Mouse (Mus musculus) common myeloid progenitor, adult 5-6 weeks (primary cell): ENCODE results near the gene Lbhd1. TPM values are rescaled to one million over a fixed set of nuclear protein-coding genes. Genes with fewer than 3 reads are reported as not detected.
"Not testable (repeated sequence)": the region's sequence is repeated elsewhere in the genome, so short reads cannot be mapped to it uniquely, and the experiment has no call there.

Source experiments
- ATAC-seq: replicated peaks from 2 replicates; pipeline ENCODE4 v1.8.0; 2016; ENCODE audit warnings: low read depth, mild to moderate bottlenecking, moderate TSS enrichment, inconsistent platforms; ENCODE audit not compliant: poor library complexity, severe bottlenecking
- total RNA-seq: library from RNA; stranded (forward); fragments of 200-1000, 187-1606 nt; gene quantifications from 2 replicates; pipeline ENCODE4 v1.2.3, GENCODE M21; 2017

Gene Lbhd1
- total RNA-seq, result 7.7 and 35.4 TPM in 2 replicates

GRCm38 (mm10) chr19:8883616-8884015 is at the start of gene Lbhd1, which contains the start of gene Gm49403:
TSS of gene Lbhd1 (plus strand) at chr19:8883732.
TSS of gene Gm49403 (plus strand) at chr19:8883930.
- ATAC-seq, result no peak

DNA sequence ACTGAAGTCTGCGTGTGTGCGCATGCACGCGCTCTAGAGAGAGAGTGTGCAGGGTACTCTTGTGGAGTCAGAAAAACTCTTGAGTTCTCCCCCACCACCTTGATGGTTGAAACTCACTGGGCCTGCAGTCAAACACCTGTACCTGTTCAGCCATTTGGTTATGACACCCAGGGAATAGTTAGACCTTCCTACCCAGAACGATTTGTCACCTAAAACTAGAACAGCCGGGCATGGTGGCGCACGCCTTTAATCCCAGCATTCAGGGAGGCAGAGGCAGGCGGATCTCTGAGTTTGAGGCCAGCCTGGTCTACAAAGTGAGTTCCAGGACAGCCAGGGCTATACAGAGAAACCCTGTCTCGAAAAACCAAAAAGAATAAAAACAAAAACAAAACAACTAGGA is 47.2 kb upstream of the Lbhd1 start:
- not testable (repeated sequence) for ATAC-seq

- ATAC-seq, result peak; percentile 78
These were observed 46.2 kb upstream of the Lbhd1 start, which contains the start of gene Bscl2 for GRCm38 (mm10) chr19:8837251-8837791. TSS of gene Bscl2 (plus strand) at chr19:8837467.

DNA sequence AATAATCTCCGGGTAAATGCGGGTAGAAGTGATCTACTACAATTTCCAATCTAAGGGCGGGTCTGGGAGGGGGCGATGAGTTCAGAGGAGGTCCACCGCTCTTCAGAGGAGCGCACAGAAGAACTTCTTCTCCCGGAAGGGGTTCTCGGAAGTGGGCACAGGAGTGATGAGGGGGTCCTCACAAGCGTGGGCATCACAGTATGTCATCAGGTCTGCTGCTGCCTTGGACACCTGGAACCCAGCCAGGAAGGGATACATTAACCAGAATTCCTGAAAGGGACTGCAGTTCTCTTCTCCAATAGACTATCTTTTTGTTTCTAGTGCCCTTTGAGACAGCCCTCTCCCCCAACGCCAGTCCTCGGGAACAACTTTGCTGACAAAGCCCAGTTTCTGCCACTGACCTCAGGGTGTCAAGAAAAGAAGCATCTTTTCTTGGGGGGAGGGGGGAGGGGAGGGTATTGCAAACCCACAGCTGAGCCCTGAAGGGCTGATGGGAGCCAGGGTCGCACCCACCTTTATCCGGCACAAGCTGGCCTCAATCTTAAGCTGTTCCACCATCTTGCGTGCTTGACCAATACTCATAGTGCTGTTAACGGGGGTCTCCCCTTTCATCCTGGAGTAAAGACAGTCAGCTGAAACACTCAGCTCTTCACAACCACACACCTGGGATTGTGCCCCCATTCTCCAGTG is 45.3 kb upstream of the Lbhd1 start:
- no peak for ATAC-seq

DNA sequence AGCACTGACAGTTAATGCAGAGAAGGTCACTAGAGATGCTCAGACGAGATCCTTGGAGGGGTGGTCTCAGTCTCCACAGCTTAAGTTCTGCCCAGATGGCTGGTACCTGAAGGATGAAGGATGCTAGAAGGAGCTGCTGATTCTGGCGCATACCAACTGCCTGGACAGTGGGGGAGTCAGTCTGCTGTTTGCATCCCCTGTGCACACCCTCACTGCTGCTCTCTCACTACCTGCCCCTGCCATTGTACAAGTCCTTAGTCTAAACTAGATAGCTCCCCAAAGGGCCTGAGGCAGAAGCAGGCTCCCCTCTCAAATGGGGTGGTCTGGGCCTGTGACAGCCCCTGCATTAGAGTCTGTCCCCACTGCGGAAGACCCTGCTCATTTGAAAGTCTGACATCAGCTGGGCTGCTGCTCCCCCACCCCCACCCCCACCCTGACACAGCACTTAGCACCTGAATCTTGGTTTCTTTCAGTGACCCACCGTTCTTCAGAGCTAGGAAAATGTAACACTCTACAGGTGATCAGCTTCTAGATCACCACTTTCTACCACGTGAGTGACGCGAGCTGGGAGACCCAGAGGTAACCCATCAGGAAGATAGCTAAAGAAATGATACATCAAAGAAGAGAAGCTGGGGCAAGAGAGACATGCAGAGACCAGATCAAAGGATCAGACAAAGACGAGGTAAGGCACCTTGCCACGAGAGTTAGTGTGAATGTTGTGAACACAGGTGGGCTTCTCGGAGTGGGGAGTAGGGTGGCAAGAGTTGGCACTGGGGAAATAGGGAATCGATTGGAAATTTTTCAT is 44.2 kb upstream of the Lbhd1 start, which contains the start of gene Gng3:
TSS of gene Gng3 (minus strand) at position 92 of the 805 bp plus-strand sequence.
- no peak for ATAC-seq

DNA sequence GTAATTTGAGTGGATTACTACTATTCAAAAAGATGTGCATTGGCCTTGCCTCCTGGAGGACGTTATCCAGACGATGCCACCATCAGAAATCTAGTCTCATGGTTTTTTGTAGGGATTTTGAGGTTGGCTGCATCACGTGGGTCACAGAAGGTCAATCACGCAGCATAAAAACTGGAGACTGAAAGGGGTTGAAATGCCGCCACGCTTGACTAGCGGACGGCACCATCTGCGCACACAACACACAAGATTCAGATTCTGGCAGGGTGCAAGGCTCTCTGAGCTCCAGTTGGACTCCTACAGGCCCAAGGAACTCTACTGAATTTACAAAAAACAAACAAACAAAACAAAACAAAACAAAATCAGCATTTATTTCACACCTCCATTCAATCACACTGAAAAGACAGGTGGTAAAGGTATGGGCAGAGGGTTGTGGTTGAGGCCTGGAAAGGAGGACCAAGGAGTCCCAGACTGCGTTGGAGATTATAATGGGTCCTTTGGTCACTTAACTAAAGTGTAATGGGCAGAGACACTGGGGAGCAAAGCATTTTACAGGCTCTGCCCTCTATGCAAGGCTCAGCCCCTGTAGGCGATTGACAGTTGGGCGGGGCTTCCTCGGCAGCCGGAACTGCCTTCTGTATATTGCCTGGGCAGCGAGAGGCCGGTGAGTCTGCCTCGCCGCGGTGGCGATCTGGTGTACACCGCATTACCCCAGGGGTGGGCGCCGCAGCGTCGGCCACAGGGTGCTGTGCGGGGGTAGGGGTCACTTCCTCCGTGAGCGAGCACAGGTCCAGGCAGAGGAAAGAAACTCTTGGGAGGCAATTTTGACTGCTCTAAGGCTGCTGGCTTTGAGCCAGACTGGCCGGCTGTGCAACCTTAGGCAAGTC is 43.4 kb upstream of the Lbhd1 start:
- ATAC-seq, result peak; percentile 66

DNA sequence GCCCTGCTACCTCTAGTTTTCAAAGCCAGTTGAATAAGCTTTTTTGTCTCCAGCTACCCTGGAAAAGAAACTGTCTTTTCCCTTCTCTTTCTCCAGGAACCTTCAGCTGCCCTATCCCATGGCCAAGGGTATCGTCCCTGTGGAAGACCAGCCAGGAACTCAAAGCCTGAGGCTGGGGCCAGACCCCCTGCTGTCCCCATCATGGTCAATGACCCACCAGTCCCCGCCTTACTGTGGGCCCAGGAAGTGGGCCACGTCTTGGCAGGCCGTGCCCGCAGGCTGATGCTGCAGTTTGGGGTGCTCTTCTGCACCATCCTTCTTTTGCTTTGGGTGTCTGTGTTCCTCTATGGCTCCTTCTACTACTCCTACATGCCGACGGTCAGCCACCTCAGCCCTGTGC is 42.5 kb upstream of the Lbhd1 start:
- ATAC-seq, result no peak

DNA sequence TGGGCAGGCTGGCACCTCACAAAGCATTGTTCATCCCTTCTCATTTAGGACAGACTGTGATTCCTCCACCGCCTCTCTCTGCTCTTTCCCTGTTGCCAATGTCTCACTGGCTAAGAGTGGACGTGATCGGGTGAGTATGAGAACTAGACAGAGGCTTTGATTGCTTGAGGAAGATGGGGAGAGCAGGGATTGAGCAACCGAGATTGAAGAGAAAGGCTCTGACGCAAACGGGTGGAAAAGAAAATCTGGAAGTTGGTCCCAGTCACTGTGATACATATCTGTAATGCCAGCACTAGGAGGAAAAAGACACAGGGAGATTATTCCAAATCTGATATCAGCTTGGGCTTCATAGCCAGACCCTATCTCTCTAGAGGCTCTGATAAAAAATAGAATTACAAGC is 40.6 kb upstream of the Lbhd1 start:
- no peak for ATAC-seq

- ATAC-seq, result peak; percentile 45; the same call in 1 of the 2 replicates
These were observed 39.0 kb upstream of the Lbhd1 start for GRCm38 (mm10) chr19:8844371-8845129.

DNA sequence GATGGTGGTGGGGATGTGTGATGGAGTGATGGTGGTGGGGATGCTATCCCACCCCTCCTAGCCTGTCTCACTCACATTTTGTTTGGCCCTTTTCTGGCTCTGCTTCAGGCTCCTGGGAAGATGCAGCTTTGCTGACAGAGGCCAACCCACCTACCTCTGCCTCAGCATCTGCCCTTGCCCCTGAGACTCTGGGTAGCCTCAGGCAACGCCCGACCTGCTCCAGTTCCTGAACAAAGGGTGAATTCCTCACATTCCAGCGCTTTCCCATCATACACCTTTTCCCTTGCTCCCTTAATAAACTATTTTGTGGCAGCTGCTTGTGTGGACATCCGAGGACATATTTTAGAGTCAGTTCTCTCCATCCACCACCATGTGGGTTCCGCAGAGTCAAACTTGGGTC is 35.2 kb upstream of the Lbhd1 start:
- no peak for ATAC-seq

- no peak for ATAC-seq
These were observed 33.1 kb upstream of the Lbhd1 start, which contains the start of gene Lrrn4cl for GRCm38 (mm10) chr19:8850402-8850901. TSS of gene Lrrn4cl (plus strand) at chr19:8850768.

GRCm38 (mm10) chr19:8851639-8852038 is 31.9 kb upstream of the Lbhd1 start:
- ATAC-seq, result no peak

DNA sequence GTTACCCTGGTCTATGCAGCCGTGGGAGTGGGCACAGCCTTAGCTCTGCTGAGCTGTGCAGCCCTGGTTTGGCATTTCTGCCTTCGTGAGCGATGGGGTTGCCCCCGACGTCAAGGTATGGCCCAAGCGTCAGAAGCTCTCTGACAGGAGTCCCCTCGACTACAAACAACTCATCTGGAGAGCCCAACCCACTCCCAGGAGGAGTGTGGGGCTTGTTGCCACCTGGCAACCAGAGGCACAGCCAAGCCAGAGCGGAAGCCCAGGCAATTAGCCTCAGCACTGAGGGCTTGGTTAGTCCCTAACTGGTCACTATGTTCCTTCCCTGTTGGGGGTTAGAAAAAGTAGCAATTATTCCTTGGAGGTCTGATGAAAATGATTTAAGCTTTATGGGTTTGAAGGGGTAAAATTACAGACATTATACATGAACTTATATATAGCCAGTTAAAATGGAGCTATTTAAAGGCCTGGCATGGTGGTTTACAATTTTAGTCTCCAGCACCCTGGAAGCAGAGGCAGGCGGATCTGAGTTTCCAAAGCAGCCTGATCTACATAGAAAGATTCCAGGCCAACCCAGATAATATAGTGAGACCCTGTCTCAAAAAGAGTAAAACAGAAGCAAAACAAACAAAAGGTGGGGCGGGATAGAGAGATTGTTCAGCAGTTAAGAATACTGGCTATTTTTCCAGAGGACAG is 31.1 kb upstream of the Lbhd1 start:
- ATAC-seq, result no peak

DNA sequence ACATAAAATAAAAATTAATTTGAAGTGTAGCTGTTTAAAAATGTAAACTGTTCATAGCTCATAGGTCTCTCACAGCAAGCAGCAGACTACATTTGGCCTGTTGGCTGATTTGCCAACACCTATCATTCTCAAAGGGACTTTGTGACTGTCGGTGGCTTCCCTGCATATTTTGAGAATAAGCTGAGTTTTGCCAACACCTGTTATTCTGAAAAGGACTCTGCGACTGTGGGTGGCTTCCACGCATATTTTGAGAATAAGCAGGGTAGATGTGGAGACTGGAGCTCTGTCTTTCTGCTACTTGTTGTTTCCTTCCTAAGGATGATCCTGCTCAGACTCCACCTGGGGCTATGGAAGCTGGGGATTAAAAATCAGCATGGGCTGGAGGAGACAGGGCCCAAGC is 30.4 kb upstream of the Lbhd1 start:
- no peak for ATAC-seq

DNA sequence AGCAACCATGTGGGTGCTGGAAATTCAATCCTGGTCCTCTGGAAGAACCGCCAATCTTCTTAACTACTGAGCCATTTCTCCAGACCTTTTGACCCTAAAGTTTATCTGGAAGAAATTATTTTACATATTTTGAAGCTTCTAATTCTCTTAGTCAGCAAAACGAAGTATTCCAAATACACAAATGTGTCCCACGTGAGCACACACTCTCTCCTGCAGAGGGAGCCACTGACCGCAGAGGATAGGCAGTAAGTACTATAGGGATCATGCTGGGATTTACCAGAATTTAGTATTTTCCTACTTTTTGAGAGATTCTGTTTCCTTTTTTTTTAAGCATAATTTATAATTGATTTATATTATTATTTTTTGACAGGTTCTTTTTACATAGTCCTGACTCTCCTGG is 25.8 kb upstream of the Lbhd1 start:
- peak; percentile 84 for ATAC-seq

- ATAC-seq, result no peak
These were observed 24.5 kb upstream of the Lbhd1 start for GRCm38 (mm10) chr19:8859018-8859417.

- ATAC-seq, result no peak
These were observed 19.3 kb upstream of the Lbhd1 start for GRCm38 (mm10) chr19:8864265-8864664.

GRCm38 (mm10) chr19:8870381-8870780 is 13.2 kb upstream of the Lbhd1 start:
- not testable (repeated sequence) for ATAC-seq
